Mouse (Mus musculus): Measurements from ENCODE around the gene Rpl7l1. TPM values are rescaled to one million over a fixed set of nuclear protein-coding genes. Genes with fewer than 3 reads are reported as not detected.
"Not testable (repeated sequence)": the region's sequence is repeated elsewhere in the genome, so short reads cannot be mapped to it uniquely, and the experiment has no call there.

Rpl7l1 gene
- total and polyA plus RNA-seq, 2 experiments = 21.6 to 41.2 TPM

- Histone ChIP-seq H3K27me3 (ENCODE audit: control insufficient read depth, insufficient read depth, low read length) (no peaks in the 10 kb centered on the region), H3K79me2 (ENCODE audit: control insufficient read depth, insufficient read depth, low read length) (peaks cover 3% of the 10 kb centered on the region; the same call in 1 of the 2 replicates), H3K4me3 (ENCODE audit: insufficient read depth, low read depth, low read length) (no peak overlapping the region; the same call in 1 of the 2 replicates), H3K36me3 (ENCODE audit: control insufficient read depth, insufficient read depth, low read length) (peaks cover 15% of the 10 kb centered on the region), H3K27ac (replicated peaks; ENCODE audit: insufficient read depth, low read depth, low read length) (peak overlapping the region; percentile 77; the same call in 1 of the 2 replicates), H3K9ac (ENCODE audit: low read depth, low read length) (peak overlapping the region; percentile 73; the same call in 1 of the 2 replicates), H3K4me1 (ENCODE audit: control insufficient read depth, insufficient read depth, low read length) (peaks cover 6% of the 10 kb centered on the region)
- TF ChIP-seq POLR2A (IDR thresholded peaks at IDR 0.05; ENCODE audit: extremely low read depth, insufficient read depth, low read length) = no peak
- no peak for TF ChIP-seq CTCF (IDR thresholded peaks at IDR 0.05; ENCODE audit: low read depth, low read length)
- WGBS = 61% methylated on average over 17 of the region's 17 CpGs
- no peak for DNase-seq (ENCODE audit: extremely low read depth, low read depth, low spot score)
These were observed 10.9 kb downstream of the Rpl7l1 start for GRCm38 (mm10) chr17:46771616-46772015.

GRCm38 (mm10) chr17:46771025-46771424, 11.4 kb downstream of the Rpl7l1 start:
- Histone ChIP-seq H3K27me3 (ENCODE audit: control insufficient read depth, insufficient read depth, low read length) (no peaks in the 10 kb centered on the region), H3K4me1 (ENCODE audit: control insufficient read depth, insufficient read depth, low read length) (peaks cover 6% of the 10 kb centered on the region), H3K4me3 (ENCODE audit: insufficient read depth, low read depth, low read length) (no peak overlapping the region), H3K79me2 (ENCODE audit: control insufficient read depth, insufficient read depth, low read length) (peaks cover 3% of the 10 kb centered on the region; the same call in 1 of the 2 replicates), H3K36me3 (ENCODE audit: control insufficient read depth, insufficient read depth, low read length) (peaks cover 11% of the 10 kb centered on the region), H3K9ac (ENCODE audit: low read depth, low read length) (no peak overlapping the region), H3K27ac (replicated peaks; ENCODE audit: insufficient read depth, low read depth, low read length) (no peak overlapping the region)
- 87% methylated on average over 4 of the region's 4 CpGs for WGBS
- DNase-seq (ENCODE audit: extremely low read depth, low read depth, low spot score) = no peak
- 0 out of 2 replicates have a peak, but pooled peaks have one; percentile 9 for TF ChIP-seq CTCF (IDR thresholded peaks at IDR 0.05; ENCODE audit: low read depth, low read length)
- no peak for TF ChIP-seq POLR2A (IDR thresholded peaks at IDR 0.05; ENCODE audit: extremely low read depth, insufficient read depth, low read length)

DNA sequence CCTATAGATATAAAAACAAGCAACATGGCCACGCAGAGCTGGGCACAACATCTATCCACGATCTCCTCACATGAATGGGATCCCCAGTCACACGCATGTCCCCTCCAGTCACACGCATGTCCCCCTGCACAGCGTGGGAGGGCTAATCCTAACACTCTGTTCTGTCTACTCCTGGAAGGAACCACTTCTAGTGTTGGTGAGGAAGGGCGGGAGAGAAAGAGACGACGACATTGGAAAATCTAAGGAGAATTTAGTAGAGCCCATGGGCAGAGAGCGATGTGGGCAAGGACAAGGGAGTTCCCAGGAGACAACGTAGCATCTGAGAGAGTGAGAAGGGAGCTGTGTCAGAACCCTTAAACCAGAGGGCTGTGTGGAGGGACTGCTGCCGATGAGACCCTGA, 11.9 kb downstream of the Rpl7l1 start:
- H3K36me3 ChIP-seq (ENCODE audit: control insufficient read depth, insufficient read depth, low read length) = peaks cover 6% of the 10 kb centered on the region; the same call in 1 of the 2 replicates
- H3K79me2 ChIP-seq (ENCODE audit: control insufficient read depth, insufficient read depth, low read length) = peaks cover 3% of the 10 kb centered on the region; the same call in 1 of the 2 replicates
- 94% methylated on average over 11 of the region's 11 CpGs for WGBS
- no peak for DNase-seq (ENCODE audit: extremely low read depth, low read depth, low spot score)
- no peak overlapping the region for H3K27ac ChIP-seq (replicated peaks; ENCODE audit: insufficient read depth, low read depth, low read length)
- TF ChIP-seq CTCF (IDR thresholded peaks at IDR 0.05; ENCODE audit: low read depth, low read length) (no peak), POLR2A (IDR thresholded peaks at IDR 0.05; ENCODE audit: extremely low read depth, insufficient read depth, low read length) (no peak)
- H3K4me3 ChIP-seq (ENCODE audit: insufficient read depth, low read depth, low read length) = no peak overlapping the region
- H3K4me1 ChIP-seq (ENCODE audit: control insufficient read depth, insufficient read depth, low read length) = peaks cover 6% of the 10 kb centered on the region
- no peaks in the 10 kb centered on the region for H3K27me3 ChIP-seq (ENCODE audit: control insufficient read depth, insufficient read depth, low read length)
- no peak overlapping the region for H3K9ac ChIP-seq (ENCODE audit: low read depth, low read length)

DNA sequence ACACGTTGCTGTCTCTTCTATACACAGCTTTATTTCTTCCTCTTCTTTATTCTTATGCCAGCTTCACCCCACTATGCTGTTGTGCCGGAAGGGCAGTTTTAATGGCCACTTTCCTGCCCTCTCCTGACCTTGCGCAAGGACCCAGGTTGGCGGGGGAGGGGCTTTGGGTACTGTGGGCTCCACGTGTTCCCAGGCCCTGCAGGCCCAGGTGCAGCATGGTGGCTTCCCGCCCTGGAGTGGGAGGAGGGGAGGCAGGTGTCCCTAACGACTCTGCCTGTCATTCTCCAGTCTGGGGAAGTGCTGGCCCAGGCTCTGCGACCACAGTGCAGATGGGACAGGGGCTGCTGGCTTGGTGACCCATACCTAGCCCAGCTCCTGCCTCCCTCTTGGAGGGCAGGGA, 14.6 kb downstream of the Rpl7l1 start:
- H3K9ac ChIP-seq (ENCODE audit: low read depth, low read length) = 0 out of 2 replicates have a peak overlapping the region, but pooled peaks have one; percentile 2
- peaks cover 2% of the 10 kb centered on the region; the same call in 1 of the 2 replicates for H3K4me1 ChIP-seq (ENCODE audit: control insufficient read depth, insufficient read depth, low read length)
- H3K79me2 ChIP-seq (ENCODE audit: control insufficient read depth, insufficient read depth, low read length) = peaks cover 2% of the 10 kb centered on the region; the same call in 1 of the 2 replicates
- WGBS = 42% methylated on average over 8 of the region's 8 CpGs
- H3K4me3 ChIP-seq (ENCODE audit: insufficient read depth, low read depth, low read length) = no peak overlapping the region
- DNase-seq (ENCODE audit: extremely low read depth, low read depth, low spot score) = no peak
- no peak overlapping the region for H3K27ac ChIP-seq (replicated peaks; ENCODE audit: insufficient read depth, low read depth, low read length)
- TF ChIP-seq CTCF (IDR thresholded peaks at IDR 0.05; ENCODE audit: low read depth, low read length) (no peak), POLR2A (IDR thresholded peaks at IDR 0.05; ENCODE audit: extremely low read depth, insufficient read depth, low read length) (no peak)
- no peaks in the 10 kb centered on the region for H3K36me3 ChIP-seq (ENCODE audit: control insufficient read depth, insufficient read depth, low read length)
- no peaks in the 10 kb centered on the region for H3K27me3 ChIP-seq (ENCODE audit: control insufficient read depth, insufficient read depth, low read length)

GRCm38 (mm10) chr17:46764916-46765315, 17.6 kb downstream of the Rpl7l1 start:
- not testable (repeated sequence) for H3K9ac ChIP-seq (ENCODE audit: low read depth, low read length); H3K36me3 ChIP-seq (ENCODE audit: control insufficient read depth, insufficient read depth, low read length); DNase-seq (ENCODE audit: extremely low read depth, low read depth, low spot score); H3K4me1 ChIP-seq (ENCODE audit: control insufficient read depth, insufficient read depth, low read length); H3K4me3 ChIP-seq (ENCODE audit: insufficient read depth, low read depth, low read length); H3K27ac ChIP-seq (replicated peaks; ENCODE audit: insufficient read depth, low read depth, low read length); H3K79me2 ChIP-seq (ENCODE audit: control insufficient read depth, insufficient read depth, low read length); H3K27me3 ChIP-seq (ENCODE audit: control insufficient read depth, insufficient read depth, low read length)
- WGBS = 72% methylated on average over 9 of the region's 9 CpGs

DNA sequence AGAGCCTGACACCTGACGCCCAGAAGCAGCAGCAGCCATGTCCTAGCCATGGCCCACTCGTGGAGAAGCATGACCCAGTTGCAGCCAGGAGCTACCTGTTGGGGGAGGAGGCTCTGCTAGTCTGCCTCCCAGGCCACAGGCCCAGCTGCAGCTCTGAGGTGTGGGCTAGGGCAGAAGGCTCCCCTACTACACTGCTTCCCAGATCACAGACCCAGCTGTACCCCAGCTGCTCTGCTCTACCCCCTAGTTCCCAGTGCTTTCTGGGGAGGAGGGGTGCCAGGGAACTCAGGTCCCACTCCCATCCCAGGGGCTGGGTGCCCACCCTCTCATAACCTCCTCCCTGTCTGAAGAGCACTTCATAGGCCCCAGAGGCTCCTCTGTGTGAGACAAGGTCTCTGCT, 18.9 kb downstream of the Rpl7l1 start, which contains the start of gene Ptcra:
Gene Ptcra (minus strand): TSS at position 169 of the 400 bp plus-strand sequence.
- DNase-seq (ENCODE audit: extremely low read depth, low read depth, low spot score) = no peak
- no peak within 1 kb of the TSS for H3K4me3 ChIP-seq (ENCODE audit: insufficient read depth, low read depth, low read length)
- H3K27ac ChIP-seq (replicated peaks; ENCODE audit: insufficient read depth, low read depth, low read length) = no peak within 1 kb of the TSS
- 82% methylated on average over 2 of the region's 2 CpGs for WGBS
- H3K27me3 ChIP-seq (ENCODE audit: control insufficient read depth, insufficient read depth, low read length) = no peaks in the 10 kb centered on the region
- H3K79me2 ChIP-seq (ENCODE audit: control insufficient read depth, insufficient read depth, low read length) = no peaks in the 10 kb centered on the region
- no peak for TF ChIP-seq POLR2A (IDR thresholded peaks at IDR 0.05; ENCODE audit: extremely low read depth, insufficient read depth, low read length)
- TF ChIP-seq CTCF (IDR thresholded peaks at IDR 0.05; ENCODE audit: low read depth, low read length) = no peak
- no peak within 1 kb of the TSS for H3K9ac ChIP-seq (ENCODE audit: low read depth, low read length)
- no peaks in the 10 kb centered on the region; the same call in 1 of the 2 replicates for H3K4me1 ChIP-seq (ENCODE audit: control insufficient read depth, insufficient read depth, low read length)
- no peaks in the 10 kb centered on the region for H3K36me3 ChIP-seq (ENCODE audit: control insufficient read depth, insufficient read depth, low read length)
